Mouse (Mus musculus) left cerebral cortex, adult 9 months (tissue): ENCODE results near the gene Plscr2.

ENCODE experiments used
- DNase-seq, 2 experiments: peaks; one replicate each; pipeline ENCODE4 v3.0.0; 2022; ENCODE audit warnings: low spot score in 2 of 2

The Plscr2 gene

DNA sequence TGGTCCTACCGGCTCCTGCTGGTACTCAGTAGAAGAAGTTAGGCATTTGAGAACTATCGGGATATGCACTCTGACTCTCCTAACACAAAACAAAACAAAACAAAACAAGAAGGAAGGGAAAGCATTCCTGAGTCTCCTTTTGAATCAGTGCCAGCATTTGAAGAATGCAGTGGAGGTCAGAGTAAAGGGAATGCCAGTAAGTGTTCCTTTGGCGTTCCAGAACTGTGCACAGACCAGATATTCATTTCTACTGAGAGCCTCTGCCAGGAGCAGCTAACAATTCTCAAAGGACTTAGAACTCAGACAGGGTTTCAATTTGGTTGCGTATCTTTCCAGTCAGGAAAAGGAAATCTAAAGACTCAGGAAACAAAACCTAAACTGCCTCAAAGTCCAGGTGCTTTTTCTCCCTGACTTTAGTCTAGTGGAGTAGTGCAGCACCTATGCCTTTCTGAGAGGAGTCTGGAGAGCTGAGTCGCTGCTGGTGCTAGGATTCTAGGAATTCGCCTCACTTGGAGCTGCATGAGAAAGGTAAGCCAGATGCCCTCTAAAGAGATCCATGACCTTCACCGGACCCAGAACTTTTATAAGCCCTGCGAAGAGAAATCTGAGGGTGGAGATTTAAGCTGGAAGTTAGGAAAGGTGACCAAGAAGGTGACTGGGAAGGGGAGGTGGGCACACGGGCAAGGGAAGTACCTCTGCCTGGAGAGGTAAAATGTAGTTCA, at the start of gene Plscr2:
Gene Plscr2 (plus strand): TSS at position 117 of the 722 bp plus-strand sequence.
- DNase-seq, result no peak

DNA sequence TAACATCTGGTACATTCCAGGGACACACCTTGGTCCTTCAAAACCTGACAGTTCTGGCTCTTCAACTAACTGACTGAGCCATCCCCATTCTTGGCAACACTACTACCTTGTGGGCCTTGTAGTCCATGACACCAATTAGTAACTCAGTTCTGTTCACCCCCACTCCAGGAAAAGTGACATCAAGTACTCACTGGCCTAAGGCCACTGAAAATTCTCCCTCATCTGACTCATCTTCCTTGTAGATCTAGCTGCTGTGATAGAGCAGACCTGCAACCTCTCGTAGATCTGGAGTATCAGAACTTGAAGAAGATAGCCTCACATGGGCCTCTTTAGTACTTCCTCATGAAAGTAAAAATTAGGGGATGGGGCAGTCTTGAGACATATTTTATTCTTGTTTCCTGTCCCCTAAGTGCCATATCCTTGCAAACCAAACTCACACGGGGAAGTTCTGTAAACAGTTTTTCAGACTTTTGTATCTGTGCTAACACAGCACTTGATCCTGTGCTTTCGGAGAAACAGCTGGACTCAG, 49.2 kb upstream of the Plscr2 start:
- DNase-seq, result no peak

DNA sequence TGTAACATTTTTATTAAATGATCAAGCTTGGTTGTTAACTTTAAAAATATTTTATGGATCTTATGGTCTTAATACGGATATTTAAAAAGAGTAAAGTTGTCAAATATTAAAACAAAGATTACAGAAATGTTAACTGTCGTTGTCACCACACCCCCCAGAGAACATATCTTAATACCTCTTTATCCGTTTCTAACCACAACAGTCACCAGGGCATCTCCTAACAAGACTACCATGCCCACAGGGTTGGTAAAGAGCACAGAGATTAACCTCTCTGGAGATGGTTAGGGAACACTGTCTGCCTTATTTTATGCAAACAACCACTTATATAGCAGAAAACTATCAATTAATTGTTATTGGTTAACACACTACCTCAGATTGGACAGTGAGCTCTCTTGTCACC, 48.6 kb upstream of the Plscr2 start:
- DNase-seq, result no peak

DNA sequence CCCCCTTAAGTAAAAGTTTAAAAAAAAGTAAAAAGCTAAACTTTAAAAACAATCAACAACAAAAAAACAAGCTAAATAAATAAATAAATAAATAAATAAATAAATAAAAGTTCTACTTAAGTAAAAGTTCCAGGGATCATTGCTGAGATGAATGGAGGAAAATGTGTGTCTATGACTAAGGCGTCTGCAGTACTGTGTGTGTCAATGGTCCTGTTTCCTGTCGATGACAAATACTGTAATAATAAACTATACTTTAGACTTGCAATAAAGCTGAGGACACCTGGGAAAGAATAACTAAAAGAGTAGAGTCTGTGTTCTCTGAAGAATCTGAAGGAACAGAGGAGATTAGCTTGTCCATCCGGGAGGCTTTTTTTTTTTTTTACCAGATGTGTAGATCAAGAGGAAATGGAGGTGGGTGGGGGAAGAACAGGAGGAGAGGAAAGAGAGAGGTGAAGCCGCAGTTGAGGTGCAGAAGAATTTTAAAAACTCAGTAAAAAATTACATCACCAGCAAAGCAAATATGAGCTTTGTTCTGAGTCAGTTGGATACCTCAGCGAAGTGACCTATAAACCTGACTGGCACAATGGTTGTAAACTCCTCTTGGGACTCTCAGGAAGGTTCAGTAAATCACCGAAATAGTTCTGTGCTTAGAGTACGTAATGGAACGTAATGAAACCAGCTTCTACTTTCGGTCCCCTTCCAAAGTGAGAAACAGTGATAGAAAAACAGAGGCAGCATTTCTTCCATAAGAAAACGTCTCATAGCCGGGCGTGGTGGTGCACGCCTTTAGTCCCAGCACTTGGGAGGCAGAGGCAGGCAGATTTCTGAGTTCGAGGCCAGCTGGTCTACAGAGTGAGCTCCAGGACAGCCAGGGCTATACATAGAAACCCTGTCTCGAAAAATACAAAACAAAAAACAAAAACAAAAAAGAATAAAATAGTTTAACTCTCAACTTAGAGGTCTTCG, 46.3 kb upstream of the Plscr2 start:
- DNase-seq, result no peak

DNA sequence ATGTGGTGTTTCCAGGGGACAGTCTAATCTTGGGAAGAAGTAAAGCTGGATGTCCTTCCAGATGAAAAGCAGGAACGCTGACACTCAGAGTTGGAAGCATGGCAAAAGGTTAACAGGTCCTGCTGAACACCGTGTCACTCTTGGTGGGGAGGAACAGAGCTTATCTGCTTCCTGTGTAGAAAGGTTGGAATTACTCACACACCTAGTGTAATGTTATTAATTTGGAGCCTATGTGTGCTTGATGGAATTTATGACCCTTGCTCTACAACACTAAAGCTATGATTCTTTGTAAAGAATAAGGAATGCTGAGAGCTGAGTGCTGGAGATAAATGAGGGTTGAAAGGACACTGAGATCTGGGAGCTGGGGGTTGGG, 45.6 kb upstream of the Plscr2 start:
- no peak for DNase-seq

DNA sequence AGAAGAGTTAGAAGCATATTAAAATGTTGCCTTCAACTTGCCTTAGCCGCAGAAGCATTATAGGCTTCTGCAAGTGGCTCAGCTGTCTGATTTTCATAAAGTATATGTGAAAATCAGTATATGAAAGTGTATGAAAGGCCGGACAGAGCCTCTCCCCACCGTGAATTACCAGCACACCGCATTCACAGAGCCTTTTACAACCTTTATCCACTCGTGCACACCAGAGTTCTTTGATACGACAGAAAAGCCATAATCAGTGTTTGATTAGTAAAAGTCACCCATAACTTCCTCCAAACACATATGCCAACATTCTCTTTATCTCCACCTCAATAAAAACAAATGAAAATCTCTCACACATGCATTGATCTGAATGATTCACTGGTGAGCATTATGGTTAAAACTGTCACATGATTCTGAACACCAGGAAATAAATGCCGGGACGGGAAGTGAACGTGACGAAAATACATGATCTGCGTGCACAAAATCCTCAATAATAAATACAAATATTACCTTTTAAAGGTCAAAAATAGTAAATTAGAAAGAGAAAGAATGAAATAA, 40.4 kb upstream of the Plscr2 start:
- no peak for DNase-seq

DNA sequence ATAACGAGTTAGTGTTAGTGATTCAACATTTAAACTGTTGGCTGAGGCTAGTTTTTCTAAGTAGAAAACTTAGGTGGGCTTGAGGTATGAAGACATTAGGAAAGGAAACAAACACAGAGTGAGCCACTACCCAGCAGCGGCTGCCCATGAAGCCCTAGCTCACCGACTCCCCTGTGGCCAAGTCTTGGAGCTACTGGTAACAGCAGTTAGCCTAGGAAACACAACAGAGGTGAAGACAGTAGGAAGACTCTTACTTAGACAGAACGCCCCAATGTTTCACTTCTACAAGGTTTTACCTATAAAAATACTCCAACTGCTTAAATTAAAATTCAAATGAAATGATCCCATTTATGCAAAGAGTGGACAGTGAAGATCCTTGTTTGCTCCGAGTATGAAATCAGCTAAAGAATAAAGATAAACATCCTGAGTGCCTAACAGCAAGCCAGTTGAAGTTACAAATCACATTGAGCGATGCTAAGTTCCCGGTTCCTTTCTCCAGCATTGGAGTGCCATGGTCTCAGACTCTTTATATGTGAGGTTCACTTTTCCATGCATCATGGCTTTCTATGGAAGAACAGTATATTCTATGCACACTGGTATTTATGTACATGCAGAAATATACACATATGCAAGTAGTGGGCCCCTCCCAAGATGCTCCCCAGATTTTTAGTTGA, 26.5 kb upstream of the Plscr2 start:
- no peak for DNase-seq

DNA sequence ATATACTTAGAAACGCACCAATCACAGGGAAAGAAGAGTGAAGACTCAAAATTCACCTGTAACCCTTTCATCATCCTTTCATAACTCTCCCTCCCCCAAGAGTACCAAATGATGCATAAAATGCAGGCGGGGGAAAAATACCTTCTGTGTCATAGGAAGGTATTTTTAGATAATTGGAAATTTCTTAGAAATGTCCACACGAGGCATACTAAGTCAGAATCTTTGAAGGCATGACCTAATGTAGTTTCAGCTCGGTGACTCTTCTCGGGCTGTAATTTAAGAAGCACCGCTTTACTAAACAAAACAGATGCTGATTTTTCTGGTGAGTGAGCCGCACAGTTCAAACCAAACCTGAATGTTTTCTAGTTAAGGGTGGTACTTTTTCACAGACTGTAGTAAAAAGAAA, 26.0 kb upstream of the Plscr2 start, which contains the start of gene Plscr1:
Gene Plscr1 (plus strand): TSS at position 304 of the 406 bp plus-strand sequence.
- no peak for DNase-seq

DNA sequence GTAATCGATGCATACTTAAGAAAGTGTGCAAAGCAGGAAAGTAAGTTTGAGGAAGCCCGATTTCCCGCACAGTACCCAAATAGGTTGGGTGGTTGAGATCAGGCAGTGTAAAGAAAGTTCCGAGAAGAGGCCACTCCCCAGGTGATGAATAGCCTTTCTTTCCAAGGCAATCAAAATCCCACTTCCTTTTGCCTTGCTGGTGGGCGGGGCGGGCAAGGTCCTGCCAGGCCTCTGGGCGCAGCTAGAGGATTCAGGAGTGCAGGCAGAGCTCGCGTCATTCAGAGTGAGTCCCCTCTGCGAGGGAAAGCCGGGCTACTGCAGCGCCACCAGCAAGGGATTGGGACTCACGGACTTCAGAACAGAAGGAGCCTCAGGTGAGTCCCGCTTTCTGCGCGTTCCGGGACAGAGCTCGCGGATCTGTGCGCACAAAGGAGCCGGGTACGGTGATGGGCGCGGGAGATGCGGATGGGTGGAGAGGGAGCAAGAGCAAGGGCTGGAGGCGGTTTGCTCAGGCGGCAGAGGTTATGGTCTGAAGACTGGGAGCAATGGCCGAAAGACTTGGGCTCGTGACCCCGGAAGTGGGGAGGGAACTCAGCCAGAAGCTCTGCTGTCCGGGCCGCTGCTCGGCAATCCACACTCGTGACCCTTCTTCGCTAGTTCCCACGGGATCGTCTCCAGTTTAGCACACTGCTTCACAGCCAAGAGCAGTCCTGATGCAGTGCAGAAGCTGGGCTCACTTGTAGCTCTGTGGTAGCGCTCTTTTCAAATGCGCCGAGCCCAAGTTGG, 25.2 kb upstream of the Plscr2 start:
- peak in 1 of 2 experiments; percentile 22 for DNase-seq

DNA sequence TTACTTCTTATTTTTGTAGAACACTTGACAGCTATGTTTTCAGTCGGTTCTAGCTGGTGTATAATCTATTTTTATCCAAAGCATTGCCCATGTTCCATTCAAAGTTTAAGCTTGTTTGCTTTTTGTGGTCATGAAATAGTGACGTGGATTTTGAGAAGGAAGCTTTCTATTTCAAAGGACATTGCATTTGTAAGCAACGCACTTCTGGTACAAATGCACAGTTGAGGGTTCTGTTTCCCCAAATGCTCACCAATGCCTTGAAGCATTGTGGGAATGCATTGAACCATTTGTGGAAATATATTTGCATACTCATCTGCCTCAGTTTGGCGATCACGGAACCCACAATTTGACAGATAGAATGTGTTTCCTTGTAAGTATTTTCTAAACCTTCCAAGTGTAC, 22.7 kb upstream of the Plscr2 start:
- no peak for DNase-seq

DNA sequence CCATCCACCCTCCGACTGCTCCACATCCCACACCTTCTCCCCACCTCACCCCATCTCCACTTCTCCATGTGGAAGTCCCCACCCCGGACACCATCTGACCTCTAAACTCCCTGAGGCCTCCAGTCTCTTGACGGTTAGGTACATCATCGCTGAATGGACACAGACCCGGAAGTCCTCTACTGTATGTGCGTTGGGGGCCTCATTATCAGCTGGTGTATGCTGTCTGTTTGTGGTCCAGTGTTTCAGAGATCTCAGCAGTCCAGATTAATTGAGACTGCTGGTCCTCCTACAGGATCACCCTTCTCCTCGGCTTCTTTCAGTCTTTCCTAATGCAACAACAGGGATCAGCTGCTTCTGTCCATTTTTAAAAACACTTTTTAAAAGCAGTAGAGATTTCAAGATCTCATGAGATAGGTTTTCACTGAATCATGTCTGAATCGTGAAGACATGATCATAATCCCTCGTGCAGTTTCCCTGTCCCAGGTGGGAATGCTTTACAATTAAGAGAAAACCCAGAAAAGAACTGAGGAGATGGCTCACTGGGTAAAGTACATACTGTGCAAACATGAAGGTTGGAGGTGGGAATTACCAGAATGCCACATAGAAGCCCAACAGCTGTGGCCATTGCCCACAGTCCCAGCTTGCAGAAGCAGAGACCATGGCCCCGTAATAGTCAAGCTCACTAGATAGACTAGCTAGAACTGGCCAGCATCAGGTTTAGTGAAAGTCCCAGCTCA, 21.6 kb upstream of the Plscr2 start:
- DNase-seq, result no peak

DNA sequence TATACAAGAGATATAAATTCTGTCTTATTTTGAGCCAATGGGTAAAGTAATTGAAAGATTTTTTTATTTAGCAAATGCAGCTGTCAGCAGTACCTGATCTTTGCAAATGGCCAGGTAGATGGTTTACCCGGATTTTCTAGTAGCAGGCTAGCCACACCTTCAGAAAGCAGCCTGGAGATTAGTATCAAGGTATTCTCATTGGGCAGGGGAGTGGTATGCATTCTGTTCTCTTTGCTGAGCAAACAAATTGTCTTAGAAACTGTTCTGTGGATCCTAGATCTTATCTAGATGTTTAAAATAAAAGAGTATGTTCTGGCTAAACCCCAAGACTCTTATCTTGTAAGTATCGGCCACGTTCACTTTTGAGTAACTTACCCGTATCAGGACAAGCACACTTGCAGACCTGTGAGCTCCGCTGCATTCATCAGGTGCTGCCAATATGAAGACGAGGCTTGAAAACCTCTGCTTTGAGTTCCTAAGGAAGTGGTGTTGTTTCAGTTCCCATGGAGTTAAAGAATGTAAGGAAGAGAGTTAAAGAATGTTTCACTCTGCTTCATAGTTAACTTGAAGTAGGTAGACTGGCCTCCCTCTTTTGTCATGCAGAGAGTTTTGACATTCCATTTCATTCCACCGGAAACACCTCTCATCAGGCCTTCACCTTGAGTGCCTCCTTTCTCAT, 14.8 kb upstream of the Plscr2 start:
- no peak for DNase-seq

DNA sequence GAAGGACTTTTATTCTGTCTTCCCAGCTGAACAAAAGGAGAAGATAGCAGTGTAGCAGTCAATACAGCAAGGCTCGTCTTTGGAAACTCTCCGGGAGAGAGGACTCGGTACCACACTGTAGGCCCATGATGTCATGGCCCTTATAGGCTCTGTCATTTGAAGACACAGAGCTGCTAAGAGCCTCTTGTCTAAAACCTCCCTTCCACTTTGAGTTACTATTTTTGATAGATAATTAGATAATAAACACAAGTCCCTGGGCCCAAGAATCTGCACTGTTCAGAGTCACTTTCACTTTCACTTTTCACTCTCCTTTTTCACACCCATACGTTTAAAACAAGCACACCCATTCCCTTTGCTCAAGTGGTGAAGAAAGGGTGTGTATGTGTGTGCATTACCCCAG, 9.7 kb upstream of the Plscr2 start:
- no peak for DNase-seq

DNA sequence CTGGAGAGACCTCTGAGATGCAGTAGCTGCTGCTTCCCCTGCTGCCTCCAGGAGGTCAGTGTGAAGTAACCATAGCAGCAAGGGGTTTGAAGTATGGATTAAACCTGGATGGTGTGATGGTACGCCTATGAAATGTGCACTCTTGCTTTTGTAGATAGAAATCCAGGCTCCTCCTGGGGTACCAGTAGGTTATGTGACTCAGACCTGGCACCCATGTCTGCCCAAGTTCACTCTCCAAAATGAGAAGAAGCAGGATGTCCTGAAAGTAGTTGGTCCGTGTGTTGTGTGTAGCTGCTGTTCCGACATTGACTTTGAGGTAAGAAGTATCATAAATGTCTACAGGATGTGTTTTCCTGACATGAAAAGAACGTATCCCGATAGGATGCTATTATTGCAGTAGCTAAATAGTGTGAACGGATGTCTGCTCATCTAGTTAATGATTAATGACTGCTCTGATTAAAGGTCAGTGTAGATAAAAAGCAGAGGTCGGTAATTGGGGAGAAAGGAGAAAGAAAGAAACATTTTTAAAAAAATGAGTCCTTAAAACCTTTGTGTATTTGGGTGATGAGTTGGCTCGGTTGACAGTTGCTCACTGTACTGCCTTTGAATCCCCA, 8.7 kb upstream of the Plscr2 start:
- DNase-seq, result no peak

DNA sequence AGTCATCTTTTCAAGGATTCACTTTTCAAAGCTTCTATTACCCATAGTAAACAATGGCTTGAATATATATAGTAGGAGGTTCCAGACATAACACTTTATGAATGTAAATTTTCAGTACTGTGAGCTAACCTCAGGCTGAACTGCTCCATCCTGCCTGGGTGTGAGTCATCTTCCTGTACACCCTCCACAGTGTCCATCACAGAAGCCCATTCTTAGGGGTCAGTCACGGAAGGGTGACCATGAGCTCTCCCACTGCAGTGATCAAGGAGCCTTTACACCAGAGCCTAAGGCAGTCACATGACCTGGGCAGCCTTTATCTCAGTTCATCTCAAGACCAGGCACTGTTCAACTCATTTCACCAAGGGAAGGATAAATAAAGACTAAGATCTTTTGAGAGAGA, 7.7 kb upstream of the Plscr2 start:
- no peak for DNase-seq

DNA sequence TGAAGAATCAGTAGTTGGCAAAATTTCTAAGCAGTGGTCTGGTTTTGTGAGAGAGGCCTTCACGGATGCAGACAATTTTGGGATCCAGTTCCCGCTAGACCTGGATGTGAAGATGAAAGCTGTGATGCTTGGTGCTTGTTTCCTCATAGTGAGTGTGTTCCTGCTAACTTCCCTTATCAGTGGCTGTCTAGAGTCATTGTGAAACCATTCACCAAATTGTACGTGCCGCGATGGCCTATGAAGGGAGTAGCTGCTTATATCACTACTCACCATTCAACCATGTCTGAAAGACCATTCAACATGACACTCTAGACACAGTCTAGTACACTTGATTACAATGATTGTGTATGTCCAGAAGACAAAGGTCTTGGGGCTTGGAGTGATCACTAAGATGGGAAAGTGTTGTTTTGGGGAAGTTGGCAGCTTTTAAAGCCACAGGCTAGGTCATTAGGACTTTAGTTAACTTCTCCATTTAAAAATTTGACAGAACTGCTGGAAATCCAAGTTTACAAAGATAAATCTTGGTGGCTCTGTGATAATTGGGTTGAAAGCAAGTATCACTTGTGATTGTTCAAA, 5.5 kb upstream of the Plscr2 start:
- DNase-seq, result no peak

DNA sequence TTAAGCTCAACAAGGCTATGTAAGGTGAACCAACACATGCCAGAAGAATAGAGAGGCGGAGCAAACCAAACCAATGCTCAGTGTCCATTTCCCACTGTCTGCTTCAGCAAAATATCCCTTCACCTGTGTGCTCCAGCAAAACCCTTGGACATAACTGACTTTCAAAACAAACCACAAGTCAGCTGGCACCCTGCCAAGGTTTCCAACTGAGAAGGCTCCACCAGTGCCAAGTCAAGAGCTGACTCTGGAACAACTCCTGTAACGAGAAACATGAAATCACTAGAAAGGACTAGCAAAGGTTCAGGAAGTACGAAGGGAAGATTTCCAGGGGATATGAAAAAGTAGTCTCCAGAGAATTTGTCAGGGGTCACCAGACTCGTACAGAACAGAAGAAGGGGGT, 4.5 kb upstream of the Plscr2 start:
- DNase-seq, result no peak

DNA sequence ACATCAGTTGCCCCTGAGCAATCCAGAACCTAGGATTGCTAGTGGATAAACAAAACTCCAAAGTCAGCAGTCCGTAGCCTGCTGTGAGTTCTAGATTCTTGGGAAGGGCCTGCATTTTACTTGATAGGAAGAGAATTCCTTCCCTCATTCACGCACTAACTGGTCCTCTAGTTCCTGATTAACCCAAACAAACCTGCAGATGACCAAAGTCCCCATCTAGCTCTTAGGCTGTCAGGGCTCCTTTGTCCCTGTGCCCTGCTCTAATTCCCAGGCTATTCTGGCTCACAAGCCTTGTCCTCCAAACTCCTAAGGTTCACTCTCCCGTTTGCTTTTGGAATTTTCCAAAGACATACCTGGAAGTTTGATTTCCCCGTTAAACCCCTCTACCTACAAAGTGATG, 2.8 kb upstream of the Plscr2 start:
- no peak for DNase-seq

DNA sequence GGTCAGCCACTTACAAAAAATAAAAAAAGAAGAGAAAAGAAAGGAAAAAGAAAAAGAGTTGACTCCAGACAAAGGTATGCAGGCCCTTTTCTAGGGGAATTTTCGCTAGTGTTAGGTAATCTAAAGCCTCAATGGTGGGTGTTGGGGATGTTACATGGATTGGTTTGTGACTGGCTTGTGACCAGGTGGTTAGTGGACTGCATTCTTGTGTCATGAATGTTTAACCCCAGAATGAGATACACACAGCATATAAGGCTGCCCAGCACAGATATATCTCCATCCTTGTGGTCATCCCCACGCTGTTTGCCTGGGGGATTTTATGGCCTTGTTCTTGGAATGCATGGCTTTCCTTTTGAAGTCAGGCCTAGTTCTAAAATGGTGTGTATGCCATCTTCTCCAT, 2.1 kb upstream of the Plscr2 start:
- DNase-seq, result no peak
